Mouse (Mus musculus) cerebellum, adult 9-11 months (tissue): ENCODE data around the gene Rpl9-ps6.

Experiments used
- DNase-seq: peaks from one replicate; pipeline ENCODE4 v3.0.0; 2022

Gene Rpl9-ps6

DNA sequence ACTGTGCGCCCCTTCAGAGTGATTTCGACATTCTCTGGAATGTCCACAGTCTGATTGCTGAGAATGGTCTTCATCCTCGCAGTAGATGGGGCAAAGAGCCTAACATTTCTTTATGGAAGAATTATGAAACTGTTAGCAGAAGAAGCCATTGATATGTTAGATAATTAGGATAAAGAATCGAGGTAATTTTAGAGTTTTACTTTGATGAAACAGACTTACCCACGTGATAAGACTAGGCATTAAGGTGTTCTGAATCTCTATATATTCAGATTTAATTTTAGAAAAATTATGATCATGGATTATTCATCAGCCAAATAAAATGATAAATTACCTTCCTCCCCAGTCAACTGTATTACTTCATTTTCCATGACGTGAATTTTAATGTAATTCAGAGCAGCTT lies at the start of gene Rpl9-ps6:
TSS of gene Rpl9-ps6 (minus strand) at position 101 of the 400 bp plus-strand sequence.
- DNase-seq = no peak

DNA sequence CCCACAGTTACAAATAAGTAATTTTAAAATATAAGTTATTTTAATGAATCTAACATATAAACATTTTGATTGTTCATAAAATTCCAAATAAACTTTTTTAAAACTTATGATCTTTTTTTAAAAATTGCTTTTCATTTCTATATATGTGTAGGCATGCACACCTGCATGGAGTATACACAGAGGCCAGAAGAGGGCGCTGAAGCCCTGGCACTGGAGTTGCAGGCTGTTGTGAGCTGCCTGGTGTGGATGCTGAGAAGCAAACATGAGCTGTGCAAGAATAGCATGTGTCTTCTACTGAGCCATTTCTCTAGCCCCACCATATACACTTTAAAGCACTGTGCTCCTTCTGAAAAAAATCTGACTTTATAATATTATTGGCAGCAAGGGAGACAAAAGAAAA lies 46.1 kb upstream of the Rpl9-ps6 start:
- no peak for DNase-seq

DNA sequence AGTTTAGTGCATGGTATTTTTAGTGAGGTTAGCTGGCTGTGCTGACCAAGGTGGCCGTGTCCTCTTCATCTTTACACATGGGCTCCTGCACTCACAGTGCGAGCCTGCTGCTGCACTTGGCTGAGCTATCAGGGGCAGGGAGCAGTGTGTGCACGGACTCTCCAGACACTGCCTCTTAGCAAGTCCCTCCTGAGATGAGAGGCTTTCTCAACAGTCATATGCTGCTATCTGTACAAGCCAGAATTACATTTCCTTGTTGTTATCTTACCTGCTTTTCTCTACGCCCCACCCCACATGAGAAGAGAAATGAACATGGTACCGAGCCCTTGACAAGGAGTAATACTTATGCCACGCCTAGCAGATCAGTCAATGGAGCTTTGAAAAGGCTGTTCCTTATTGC lies 44.6 kb upstream of the Rpl9-ps6 start:
- no peak for DNase-seq

DNA sequence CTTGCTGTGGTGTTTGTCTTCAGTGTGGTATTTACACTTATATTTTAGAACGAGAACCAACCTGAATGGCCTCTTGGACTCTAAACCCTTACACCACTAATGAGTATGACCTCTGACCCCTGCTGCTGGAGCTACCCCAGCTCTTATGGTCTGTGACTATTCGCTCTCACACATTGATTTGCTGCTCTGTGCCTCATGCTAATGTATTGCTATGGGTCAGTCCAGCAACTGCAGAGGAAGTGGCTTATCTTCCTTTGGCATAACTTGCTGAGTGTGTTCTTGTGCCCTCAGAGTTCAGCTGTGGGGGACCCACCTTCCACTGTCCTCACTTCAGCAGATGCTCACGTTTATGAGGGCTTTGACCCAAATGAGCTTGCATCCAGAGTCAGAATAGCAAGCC lies 43.9 kb upstream of the Rpl9-ps6 start:
- no peak for DNase-seq

DNA sequence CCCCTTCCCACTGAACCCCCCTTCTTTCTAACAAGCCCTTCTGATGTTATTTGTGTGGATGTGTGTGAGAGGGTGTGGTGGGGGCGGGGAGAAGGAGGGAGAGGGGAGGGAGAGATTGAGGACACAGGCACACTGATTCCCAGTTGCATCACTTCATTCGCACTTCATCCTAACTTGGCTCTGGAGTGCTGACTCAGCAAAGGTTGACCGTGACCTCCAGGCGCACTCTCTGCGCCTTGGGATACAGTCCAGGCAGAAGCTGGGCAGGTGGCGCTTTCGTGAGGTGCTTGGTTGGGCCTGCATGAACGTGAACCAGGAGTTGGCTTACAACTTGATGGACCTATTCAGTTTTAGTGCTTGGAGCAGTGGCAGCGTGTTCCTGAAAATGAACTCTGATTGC lies 41.1 kb upstream of the Rpl9-ps6 start:
- DNase-seq = no peak

DNA sequence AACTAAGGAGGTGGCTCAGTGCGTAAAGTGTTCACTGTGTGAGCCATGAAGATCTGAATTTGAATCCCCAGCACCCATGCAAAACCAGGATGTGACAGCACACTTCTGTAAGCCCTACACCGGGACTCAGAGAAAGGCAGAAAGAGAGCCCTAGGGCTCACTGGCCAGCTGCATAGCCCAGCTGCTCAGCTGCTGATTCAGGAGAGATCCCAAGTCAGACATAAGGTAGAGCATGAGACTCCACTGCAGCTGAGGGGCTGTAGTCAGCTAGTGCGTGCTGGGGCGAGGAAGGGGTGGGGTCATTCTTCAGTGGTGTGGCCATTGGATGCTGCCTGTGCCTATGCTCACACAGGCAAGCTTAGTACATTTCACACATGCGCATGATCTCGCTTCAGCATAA lies 40.7 kb upstream of the Rpl9-ps6 start:
- no peak for DNase-seq

DNA sequence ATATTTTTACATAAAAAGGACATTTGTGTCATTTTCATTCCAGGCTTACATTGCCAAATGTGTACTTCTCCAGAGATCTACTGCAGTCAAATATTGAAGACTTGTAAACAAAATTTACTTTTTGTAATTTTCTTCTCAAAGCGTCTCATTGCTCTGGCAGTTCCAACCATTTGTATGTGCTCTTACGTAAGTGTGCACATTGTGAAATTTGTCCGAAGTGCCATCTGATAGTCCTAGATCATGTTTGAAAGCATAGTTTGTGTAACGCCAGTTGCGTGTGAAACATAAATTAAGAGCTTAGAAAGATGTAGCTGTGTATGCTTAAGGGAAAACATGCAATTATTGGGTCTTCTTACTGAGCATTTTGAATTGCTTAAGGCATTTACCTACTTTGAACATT lies 40.1 kb upstream of the Rpl9-ps6 start:
- DNase-seq = no peak

DNA sequence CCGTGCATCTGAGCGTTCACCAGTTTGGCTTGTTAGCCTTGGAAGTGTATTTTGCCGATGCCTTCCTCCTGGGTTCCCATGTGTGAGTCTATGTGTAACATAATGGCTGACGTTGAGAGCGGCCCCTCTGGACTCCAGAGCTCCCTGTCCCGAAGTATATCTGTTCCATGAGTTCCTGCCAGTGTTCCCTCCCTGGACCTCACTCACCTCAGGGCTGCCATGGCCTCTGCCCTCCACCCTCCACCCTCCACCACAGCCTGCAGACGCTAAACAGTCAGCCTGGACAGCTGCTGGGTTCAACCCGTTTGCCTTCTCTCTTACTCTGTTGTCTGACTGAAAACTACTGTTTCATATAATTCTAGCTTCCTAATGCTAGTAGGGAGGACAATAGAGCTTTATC lies 39.7 kb upstream of the Rpl9-ps6 start:
- DNase-seq = no peak

DNA sequence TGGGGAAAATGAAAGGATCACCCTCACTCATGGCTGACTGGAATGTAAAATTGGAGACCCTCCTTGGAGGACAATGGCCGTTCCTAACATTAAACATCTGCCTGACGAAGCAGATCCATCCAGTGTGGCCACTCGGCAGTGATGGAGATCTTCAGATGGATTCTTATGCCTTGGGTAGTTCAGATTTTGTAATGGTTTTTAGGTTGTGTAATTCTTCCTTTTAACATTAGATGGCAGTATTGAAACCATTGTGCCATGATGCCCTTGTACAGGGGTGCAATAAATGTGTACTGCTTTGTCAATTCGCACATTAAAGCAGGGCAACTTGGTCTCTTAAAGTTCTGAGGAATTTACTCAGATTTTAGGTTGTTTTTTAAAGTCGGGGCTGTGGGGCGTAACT lies 35.0 kb upstream of the Rpl9-ps6 start:
- no peak for DNase-seq

DNA sequence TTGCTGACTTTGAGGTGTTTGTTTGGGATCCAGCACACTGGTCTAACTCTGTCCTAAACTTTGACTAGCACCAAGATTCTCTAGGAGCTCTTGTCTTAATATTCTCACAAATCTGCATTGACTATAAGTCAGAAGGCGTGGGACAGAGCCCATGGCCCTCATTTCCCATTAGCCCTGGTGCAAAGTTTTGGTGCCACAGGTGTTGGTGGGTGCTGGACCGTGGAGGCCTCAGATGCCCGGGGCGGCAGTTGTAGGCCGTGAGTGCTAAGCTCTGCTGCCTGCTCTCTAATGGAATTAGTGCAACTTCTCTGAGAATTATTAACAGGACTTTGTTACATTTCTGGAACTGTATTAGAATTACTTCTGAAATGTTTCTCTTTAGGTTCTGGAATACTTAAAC lies 31.6 kb upstream of the Rpl9-ps6 start:
- no peak for DNase-seq

DNA sequence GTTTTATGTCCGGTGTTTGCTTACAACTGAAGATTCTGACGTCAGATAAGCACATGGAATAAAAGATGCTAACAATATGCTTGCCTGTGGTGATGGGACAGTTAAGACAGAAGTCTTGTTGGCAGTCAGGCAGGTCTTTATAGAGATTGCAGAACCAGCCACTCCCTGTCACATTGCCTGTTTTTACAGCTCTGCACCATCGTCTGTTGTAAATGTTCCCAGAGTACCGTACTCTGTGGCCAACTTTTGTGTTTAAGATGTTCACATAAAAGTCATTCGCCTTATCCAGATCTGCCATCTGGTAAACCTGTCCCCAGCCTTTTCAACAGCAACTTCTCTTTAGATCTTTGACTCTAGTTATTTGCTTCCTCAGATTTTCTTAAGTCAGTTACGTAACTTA lies 31.0 kb upstream of the Rpl9-ps6 start:
- no peak for DNase-seq

DNA sequence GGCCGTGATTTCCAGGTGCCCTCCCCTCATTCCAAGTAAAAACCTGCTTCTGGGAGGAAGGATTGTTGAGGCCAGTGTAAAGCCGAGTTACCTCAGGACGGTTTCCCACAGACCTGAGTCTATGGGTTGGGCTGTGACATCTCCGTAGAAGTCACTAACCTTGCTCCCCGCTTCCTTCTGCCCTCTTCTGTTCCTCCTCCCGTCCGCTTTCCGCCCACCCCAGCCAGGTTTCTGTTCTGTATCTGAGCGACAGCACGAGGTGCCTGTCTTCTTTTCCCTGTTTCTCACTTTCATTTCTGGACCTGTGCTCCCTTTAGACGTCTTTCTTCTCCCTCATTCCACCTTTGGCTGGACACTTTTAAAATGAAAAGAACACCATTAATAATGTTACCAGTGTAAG lies 28.7 kb upstream of the Rpl9-ps6 start:
- no peak for DNase-seq

DNA sequence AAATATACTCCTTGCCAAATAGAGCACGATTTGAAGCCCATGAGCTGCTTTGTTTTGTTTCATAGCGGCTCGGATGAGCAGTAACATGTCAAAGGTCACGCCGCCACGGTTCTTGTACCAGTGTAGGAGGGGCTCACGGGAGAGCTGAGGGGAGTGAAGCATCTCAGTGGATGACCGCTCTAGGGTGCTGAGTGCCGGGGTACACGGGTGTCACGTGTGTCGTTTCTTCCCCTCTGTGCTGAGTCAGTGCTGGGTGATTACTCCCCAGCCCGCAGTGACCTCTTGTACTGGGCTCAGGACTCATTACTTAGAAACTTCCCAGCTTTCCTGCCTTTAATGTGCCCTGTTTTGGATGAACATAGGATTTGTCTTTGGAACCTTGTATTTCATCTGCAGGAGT lies 28.2 kb upstream of the Rpl9-ps6 start:
- no peak for DNase-seq

DNA sequence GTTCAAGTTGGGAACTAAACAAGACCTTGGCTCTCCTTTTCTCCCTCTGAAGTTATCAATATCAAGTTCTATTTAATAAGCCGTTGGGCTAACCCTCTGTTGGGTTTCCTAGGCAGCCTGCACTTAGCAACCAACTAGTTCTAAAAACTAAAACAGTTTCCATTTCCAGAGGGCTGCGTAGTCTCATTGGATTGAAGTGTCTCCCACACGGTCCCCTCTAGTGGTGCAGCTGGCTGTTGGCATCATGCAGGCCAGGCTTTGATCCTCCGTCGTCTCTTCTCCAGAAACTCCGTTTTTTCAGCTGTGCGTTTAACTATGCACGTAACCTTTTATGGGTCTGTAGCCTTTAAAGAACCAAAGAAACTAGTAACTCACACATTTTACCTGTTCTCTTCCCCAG lies 27.1 kb upstream of the Rpl9-ps6 start:
- DNase-seq = no peak

DNA sequence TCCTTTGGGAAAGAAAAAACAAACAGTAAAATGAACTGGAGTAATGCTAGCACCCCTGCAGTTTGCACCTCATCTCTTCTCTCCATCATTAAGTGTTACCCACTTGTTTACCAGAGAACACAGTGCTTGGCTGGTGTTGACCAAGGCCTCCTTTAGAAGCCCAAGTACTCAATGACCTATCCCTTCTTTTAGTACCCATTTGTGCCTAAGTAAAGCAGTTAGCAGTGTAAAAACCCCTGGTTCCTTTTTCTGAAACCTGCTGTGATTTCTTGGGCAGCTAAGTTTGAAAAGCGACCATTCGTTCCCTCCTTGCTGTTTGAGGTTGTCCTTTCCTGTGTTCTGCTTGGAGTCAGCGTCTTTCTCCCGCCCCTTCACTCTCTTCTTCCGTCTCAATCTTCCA lies 26.6 kb upstream of the Rpl9-ps6 start:
- no peak for DNase-seq

DNA sequence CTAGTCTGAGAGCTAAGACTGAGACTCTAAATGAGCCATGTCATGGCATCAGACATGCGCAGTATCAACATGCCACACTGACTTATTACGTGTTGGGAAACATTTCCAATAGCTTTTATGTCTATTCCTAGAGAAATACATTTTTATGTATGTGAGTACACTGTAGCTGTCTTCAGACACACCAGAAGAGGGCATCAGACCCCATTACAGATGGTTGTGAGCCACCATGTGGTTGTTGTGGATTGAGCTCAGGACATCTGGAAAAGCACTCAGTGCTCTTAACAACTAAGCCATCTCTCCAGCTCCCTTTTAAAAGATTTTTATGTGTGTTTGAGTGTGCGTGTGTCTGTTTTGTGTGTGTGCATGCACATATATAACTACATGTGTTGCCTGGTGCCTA lies 26.0 kb upstream of the Rpl9-ps6 start:
- DNase-seq = no peak

DNA sequence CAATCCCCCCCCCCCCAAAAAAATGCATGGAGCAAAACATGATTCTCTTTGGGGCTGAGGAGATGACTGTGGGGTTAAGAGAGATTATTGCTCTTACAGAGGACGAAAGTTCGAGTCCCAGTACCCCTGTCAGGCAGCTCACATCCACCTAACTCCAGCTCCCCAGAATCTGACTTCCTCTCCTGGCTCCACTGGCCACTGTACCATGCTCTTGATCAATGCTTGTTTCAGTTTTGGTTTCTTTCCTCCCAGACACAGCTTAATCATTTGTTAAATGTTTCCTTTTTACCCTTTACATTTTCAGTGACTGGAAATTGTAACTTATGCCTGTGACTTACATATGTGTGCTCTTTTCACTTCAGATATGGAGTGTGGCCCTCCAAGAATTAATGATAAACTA lies 24.6 kb upstream of the Rpl9-ps6 start:
- DNase-seq = no peak

DNA sequence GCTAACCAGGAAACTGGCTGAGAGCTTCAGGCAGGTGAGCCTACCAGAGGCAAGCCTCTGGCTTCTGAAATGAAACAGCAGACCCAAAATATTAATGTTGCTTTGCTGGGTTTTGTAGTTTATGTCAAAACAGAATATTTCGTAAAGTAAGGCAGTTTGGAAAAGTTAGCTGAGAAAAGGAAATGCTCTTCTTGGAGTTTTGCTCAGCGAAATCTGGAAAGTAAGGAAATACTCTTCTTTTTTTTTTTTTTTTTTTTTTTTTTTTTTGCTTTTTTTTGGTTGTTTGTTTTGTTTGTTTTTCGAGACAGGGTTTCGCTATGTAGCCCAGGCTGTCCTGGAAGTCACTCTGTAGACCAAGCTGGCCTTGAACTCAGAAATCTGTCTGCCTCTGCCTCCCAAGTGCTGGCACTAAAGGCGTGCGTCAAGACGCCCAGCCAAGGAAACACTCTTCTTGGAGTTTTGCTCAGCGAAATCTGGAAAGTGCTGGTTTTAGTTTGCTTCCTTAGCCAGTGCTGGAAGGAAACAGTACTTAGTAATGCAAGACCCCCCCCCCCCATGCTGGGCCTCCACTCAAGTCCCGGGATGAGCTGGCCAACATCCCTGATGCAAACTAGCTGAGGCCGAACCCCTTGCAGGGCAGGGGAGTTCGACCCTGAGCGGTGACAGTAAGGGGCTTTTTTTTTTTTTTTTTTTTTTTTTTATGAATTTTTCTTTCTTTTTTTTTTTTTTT lies 23.0 kb upstream of the Rpl9-ps6 start:
- DNase-seq = no peak

DNA sequence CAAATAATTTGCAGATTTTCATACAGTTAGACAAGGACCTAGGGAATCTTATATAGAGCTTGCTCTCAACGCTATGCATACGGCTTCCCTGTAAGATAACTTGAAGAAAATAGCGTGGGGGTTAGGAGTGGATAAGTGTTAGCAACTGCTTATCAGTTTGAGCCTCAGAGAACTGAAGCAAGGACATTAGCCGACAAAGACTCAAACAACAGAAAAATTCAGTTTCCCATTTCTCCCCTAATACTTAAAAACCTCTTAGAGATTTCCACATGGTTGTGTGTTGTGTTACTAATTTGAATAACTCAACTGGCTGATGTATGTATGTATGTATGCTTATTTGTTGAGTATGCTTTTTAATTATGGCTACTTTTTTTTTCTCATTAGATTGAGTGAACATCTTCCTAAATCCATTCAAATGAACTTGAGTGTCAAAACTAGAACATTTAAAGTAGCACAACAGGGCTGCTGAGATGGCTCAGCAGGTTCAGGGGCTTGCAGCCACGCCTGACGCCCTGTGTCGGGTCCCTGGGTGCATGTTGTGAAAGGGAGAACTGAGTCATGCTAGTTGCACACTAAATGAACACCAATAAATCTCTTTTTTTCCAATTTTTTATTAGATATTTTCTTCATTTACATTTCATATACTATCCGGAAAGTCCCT lies 21.3 kb upstream of the Rpl9-ps6 start:
- no peak for DNase-seq

DNA sequence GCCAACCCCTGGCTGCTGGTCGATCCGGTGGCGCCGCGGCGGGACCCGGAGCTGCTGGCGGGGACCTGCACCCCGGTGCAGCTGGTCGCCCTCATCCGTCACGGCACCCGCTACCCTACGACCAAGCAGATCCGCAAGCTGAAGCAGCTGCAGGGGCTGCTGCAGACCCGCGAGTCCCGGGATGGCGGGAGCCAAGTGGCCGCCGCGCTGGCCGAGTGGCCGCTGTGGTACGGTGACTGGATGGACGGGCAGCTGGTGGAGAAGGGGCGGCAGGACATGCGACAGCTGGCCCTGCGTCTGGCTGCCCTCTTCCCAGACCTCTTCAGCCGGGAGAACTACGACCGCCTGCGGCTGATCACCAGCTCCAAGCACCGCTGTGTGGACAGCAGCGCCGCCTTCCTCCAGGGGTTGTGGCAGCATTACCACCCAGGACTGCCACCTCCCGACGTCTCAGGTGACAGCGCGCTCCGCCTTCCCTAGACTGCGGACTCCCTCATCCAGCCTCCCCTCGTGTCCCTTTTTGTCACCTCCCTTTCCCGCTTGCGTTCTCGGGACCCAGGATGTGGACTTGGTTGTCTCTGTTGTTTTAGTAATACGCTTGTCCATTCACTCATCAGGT lies 19.8 kb upstream of the Rpl9-ps6 start:
- peak; percentile 64 for DNase-seq

DNA sequence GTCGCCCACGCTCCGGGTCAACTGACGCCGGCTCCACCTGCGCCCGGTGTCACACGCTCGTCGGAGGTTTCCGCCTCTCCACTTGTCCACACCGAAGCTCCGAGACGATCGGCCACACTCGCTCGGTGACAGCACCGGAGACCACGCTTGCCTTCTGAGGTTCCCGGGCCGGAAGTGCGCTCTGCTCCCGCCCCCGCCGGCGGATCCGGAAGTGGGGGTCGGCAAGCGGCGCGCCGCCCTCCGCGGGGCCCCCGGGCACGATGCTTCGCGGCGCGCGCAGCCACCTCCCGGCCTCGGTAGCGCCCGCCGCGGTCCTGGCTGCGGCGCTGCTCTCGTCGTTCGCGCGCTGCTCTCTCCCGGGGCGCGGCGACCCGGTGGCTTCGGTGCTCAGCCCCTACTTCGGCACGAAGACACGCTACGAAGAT lies 19.3 kb upstream of the Rpl9-ps6 start, which contains the start of gene Minpp1:
TSS of gene Minpp1 (plus strand) at position 89 of the 425 bp plus-strand sequence.
- peak; percentile 85 for DNase-seq

DNA sequence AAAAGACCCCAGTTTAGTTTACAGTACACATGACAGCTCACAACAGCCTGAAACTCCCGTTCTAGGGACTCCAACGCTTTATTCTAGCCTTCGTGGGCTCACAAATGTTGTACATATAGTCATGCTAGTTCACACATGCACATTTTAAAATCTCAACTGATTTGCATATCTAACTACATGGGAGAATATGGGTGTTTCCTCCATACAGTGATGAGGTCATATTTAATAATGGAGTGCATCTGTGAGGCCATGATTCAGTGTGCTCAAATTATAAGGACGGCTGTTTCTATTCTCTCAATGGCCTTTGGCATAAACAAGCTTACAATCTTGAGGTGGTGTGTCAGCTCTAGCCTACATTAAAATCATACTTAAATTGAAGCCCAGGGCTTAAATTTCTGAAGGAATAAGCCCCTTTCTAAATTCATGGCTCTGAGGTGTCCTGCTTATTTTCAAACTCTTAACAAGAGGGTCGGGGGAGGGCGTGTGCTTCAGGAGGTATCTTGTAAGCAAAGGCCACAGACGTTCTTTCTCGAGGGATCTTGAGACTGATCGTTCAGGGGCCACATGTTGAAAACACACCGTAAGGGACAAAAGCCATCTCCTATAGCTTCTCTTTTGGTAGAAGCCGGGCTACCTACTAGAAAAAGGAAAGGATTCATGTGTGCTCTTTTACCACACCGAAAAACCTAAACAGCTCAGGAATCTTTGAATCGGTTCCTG lies 18.7 kb upstream of the Rpl9-ps6 start:
- DNase-seq = no peak

DNA sequence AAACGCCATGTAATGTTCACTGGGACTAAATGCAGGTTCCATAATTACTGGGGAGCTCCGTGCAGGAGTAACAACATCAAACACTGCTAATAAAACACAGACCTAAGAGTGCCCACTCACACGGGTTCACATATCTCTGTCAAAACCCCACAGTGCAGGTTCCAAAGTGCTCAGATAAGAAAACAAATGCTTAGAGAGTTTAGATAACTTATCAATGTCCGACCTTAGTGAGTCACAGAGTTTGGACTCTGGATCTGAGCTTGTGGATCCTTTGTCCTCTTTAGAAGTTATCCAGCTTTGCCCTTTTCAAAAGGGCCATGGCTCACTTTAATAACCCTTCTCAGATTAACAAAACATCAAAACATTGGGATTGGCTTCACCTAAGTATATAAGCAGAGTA lies 15.1 kb upstream of the Rpl9-ps6 start:
- no peak for DNase-seq
